Mouse (Mus musculus): ENCODE measurements around the gene Plekhm1. TPM values are rescaled to one million over a fixed set of nuclear protein-coding genes. Genes with fewer than 3 reads are reported as not detected.

Plekhm1 gene
- polyA plus RNA-seq, 1 experiment from 2014 or later: 8.3 TPM

DNA sequence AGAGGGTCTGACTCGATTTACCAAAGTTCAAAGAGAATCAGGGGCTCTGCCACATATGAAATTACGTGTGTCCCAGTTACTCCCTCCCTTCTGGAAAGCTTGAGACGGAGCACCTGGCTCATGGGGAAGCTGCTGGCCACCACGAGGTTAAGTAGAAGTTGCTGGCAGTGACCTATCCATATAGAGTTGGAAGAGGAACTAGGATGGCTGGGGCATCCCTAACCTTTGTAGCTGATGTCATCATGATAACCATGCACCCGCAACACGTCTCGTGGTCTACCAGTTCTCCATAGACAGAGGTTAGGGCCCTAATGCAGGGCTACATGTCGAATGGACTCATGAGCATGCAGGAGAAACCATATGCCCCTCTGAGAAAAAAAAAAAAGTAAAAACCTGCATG, 92.3 kb downstream of the Plekhm1 start:
- Histone ChIP-seq H3K4me3 (no peak overlapping the region), H3K4me2 (no peak overlapping the region), H3K27ac (no peak overlapping the region), H3K27me3 (no peaks in the 10 kb centered on the region), H3K9ac (no peak overlapping the region), H3K9me3 (no peaks in the 10 kb centered on the region), H3K4me1 (peaks cover 10% of the 10 kb centered on the region; the same call in 1 of the 2 replicates), H3K36me3 (no peaks in the 10 kb centered on the region)
- no peak for ATAC-seq (ENCODE audit: borderline replicate concordance, extremely low read depth, low FRiP score, low TSS enrichment)
- WGBS: 77% methylated on average over 8 of the region's 8 CpGs

- no peak overlapping the region for H3K4me2 ChIP-seq
- WGBS: 50% methylated on average over 1 of the region's 1 CpGs
- no peak for ATAC-seq (ENCODE audit: borderline replicate concordance, extremely low read depth, low FRiP score, low TSS enrichment)
- H3K27ac ChIP-seq: no peak overlapping the region
- no peak overlapping the region for H3K9ac ChIP-seq
- H3K27me3 ChIP-seq: no peaks in the 10 kb centered on the region
- H3K36me3 ChIP-seq: no peaks in the 10 kb centered on the region
- H3K4me1 ChIP-seq: peaks cover 5% of the 10 kb centered on the region; the same call in 1 of the 2 replicates
- no peak overlapping the region for H3K4me3 ChIP-seq
- H3K9me3 ChIP-seq: no peaks in the 10 kb centered on the region
Measured at GRCm38 (mm10) chr11:103318042-103318441, 94.4 kb downstream of the Plekhm1 start.

DNA sequence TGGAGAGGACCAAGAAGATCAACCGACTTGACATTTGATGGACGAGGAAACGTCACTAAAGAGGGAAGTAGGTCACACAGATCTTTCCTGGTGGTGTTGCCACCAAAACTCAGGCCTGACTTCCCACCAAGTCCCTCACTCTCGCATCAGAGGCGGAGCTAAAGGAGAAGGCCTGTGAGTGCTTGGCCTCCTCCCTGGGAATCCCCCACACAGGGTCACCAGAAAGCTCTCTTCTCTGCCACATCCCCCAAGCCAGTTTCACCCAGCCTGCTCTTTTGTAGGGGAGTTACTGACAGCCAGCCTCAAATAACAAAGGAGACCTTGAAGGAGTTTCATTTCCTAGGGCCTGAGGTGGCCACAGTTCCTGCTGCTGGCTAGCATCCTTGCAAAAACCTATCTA, 97.1 kb downstream of the Plekhm1 start:
- Histone ChIP-seq H3K9ac (no peak overlapping the region), H3K4me3 (no peak overlapping the region), H3K36me3 (no peaks in the 10 kb centered on the region), H3K9me3 (no peaks in the 10 kb centered on the region), H3K27me3 (no peaks in the 10 kb centered on the region), H3K27ac (no peak overlapping the region), H3K4me2 (no peak overlapping the region), H3K4me1 (peaks cover 13% of the 10 kb centered on the region)
- ATAC-seq (ENCODE audit: borderline replicate concordance, extremely low read depth, low FRiP score, low TSS enrichment): no peak
- 71% methylated on average over 5 of the region's 5 CpGs for WGBS

DNA sequence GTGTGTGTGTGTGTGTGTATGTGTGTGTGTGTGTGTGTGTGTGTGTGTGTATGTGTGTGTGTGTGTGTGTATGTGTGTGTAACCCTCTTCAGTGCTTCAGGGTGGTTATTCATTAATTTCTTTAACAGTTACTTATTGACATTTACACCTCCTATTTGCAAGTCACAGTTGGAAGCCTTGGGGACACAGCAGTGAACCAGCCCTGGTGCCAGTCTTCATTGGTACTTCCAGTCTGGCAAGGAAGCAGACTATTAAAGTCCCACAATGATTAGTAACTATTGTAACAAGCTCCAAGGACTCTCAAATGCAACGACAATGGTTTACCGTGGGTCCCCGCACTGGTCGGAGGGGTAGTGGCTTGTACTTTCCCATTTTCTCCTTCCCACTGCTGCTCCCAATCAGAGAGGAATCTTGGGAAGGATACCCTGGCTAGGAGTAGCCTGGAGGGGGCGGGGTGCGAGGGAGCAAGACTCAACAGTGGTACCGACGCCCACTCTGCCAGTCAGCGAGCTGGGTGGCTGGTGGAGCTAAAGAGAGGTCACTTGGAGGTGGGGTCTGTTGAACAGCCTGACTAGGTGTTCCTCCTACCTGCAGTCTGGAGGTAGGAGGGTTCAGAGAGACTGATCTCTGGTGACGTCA, 97.6 kb downstream of the Plekhm1 start:
- no peak for ATAC-seq (ENCODE audit: borderline replicate concordance, extremely low read depth, low FRiP score, low TSS enrichment)
- no peak overlapping the region for H3K9ac ChIP-seq
- no peaks in the 10 kb centered on the region for H3K9me3 ChIP-seq
- H3K4me2 ChIP-seq: no peak overlapping the region
- no peak overlapping the region for H3K4me3 ChIP-seq
- H3K4me1 ChIP-seq: peaks cover 11% of the 10 kb centered on the region
- 54% methylated on average over 10 of the region's 10 CpGs for WGBS
- H3K27ac ChIP-seq: no peak overlapping the region
- no peaks in the 10 kb centered on the region for H3K36me3 ChIP-seq
- H3K27me3 ChIP-seq: no peaks in the 10 kb centered on the region

Other genes starting within 250 kb of the Plekhm1 start
- 2.7 and 3.7 TPM in 2 replicates for gene Fmnl1, start 241.6 kb downstream of the Plekhm1 start, polyA plus RNA-seq (2015; fragmentation: Nextera tagmentation; extraction: Ambion mirVana)
- gene 1700023F06Rik, start 204.1 kb downstream of the Plekhm1 start, polyA plus RNA-seq (2015; fragmentation: Nextera tagmentation; extraction: Ambion mirVana): 0.87 and 1.1 TPM in 2 replicates
- gene Spata32, start 194.3 kb downstream of the Plekhm1 start, polyA plus RNA-seq (2015; fragmentation: Nextera tagmentation; extraction: Ambion mirVana): not detected in 2 replicates
- 2.8 and 3.5 TPM in 2 replicates for gene Map3k14, start 145.2 kb downstream of the Plekhm1 start, polyA plus RNA-seq (2015; fragmentation: Nextera tagmentation; extraction: Ambion mirVana)
- gene Arhgap27, start 49.0 kb downstream of the Plekhm1 start, polyA plus RNA-seq (2015; fragmentation: Nextera tagmentation; extraction: Ambion mirVana): 17.0 and 17.3 TPM in 2 replicates
- gene Lrrc37a, start 91.9 kb upstream of the Plekhm1 start, polyA plus RNA-seq (2015; fragmentation: Nextera tagmentation; extraction: Ambion mirVana): not detected in 2 replicates
- not detected in 2 replicates for gene Gm884, start 208.5 kb upstream of the Plekhm1 start, polyA plus RNA-seq (2015; fragmentation: Nextera tagmentation; extraction: Ambion mirVana)
- not detected in 2 replicates for gene Lyzl6, start 226.2 kb upstream of the Plekhm1 start, polyA plus RNA-seq (2015; fragmentation: Nextera tagmentation; extraction: Ambion mirVana)
- gene Rprml, start 236.9 kb upstream of the Plekhm1 start, polyA plus RNA-seq (2015; fragmentation: Nextera tagmentation; extraction: Ambion mirVana): not detected in 2 replicates

Measured in lung, embryonic 15.5 days (tissue).